Comparison of ENCODE assay signal across 7 mouse cellular contexts in the genomic region with DNA sequence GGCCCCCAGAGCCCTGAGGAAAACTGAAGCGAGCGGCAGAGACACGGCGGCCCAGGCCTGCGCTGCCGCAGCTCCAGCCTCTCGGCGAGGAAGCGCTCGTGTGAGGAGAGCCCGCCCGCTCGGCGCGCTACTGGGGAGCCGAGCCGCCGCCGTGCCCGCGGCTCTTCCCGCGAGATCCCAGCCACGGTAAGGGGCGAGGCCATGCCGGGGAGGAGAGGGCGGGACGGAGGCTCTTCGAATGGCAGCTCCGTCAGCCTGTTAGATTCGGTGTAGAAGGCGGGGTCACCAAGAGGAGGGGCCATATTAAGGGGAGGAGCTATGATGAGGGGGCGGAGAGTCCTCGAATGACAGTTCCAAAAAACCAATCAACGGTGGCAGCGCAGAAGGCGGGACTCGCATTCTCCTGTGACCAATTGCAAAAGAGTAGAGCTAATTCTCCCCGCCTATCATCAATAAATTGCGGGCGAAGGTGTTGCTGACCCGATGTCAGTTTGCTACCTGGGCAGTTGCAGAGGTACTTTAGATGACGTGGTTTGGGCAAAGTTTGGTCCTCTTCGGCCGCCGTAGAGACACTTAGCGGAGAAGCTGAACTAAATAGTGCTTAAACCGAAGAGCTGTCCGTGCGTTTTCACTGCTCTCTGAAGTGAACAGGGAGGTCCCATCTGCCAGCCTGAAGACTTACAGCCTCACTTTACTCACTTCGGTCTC. TPM values are rescaled to one million over a fixed set of nuclear protein-coding genes. Genes with fewer than 3 reads are reported as not detected.
DNase-seq lines count a peak whose midpoint lies in the region; ATAC-seq lines count a peak whose summit lies in the region.

Gene Glce (minus strand): TSS at position 148 of the 708 bp plus-strand sequence.

- H3K9me3 ChIP-seq in intestine, embryonic 15.5 days: no peaks in the 10 kb centered on the region
- H3K9me3 ChIP-seq in midbrain, embryonic 10.5 days (replicated peaks): no peaks in the 10 kb centered on the region

- peak; percentile 98 for DNase-seq in adrenal gland, adult 2 months
- peak; percentile 97 for DNase-seq in embryo, embryonic 11.5 days (ENCODE audit: low read depth, low spot score)
- peak; percentile 94 to 97 for DNase-seq in gastrocnemius, postnatal 36 days
- peak; percentile 99 for DNase-seq in left cerebral cortex, postnatal 25 days (ENCODE audit: low spot score in 2 of 2)
- DNase-seq in midbrain, embryonic 10.5 days (ENCODE audit: low spot score): peak; percentile 98
- peak; percentile 94 for DNase-seq in right cerebral cortex, postnatal 4 days

- peak within 1 kb of the TSS; percentile 76 for H3K27ac ChIP-seq in intestine, embryonic 15.5 days
- peak within 1 kb of the TSS; percentile 95 for H3K27ac ChIP-seq in midbrain, embryonic 10.5 days (replicated peaks)

- H3K27me3 ChIP-seq in intestine, embryonic 15.5 days (replicated peaks): no peaks in the 10 kb centered on the region
- H3K27me3 ChIP-seq in midbrain, embryonic 10.5 days (ENCODE audit: low read depth, poor library complexity, severe bottlenecking): peaks cover 12% of the 10 kb centered on the region

- H3K9ac ChIP-seq in intestine, embryonic 15.5 days: peak within 1 kb of the TSS; percentile 89

- peak within 1 kb of the TSS; percentile 92 for H3K4me2 ChIP-seq in intestine, embryonic 15.5 days (replicated peaks)

- under 1% methylated on average over 51 of the region's 51 CpGs for whole genome bisulfite sequencing in intestine, embryonic 15.5 days
- under 1% methylated on average over 51 of the region's 51 CpGs for WGBS in midbrain, embryonic 10.5 days

- intact Hi-C loops in gastrocnemius, postnatal 36 days (cut with DNase I): loop anchor here (10.0 kb wide), 1 partner anchor 122 kb away; no protein-coding TSS in a partner anchor
- intact Hi-C loops in left cerebral cortex, postnatal 25 days (cut with DNase I): loop anchor here (5.0 kb wide), 3 partner anchors 80 to 175 kb away; partner anchors contain the start of gene Kif23

- H3K36me3 ChIP-seq in intestine, embryonic 15.5 days: no peaks in the 10 kb centered on the region
- no peaks in the 10 kb centered on the region for H3K36me3 ChIP-seq in midbrain, embryonic 10.5 days

- peaks cover 2% of the 10 kb centered on the region; the same call in 1 of the 2 replicates for H3K4me1 ChIP-seq in intestine, embryonic 15.5 days (replicated peaks)
- peaks cover 22% of the 10 kb centered on the region for H3K4me1 ChIP-seq in midbrain, embryonic 10.5 days

- peak within 1 kb of the TSS; percentile 69 for H3K4me3 ChIP-seq in intestine, embryonic 15.5 days (replicated peaks)
- H3K4me3 ChIP-seq in midbrain, embryonic 10.5 days: peak within 1 kb of the TSS; percentile 95

- peak; percentile 100 for ATAC-seq in intestine, embryonic 15.5 days

RNA-seq across cellular contexts. Expression of gene Glce, which starts in this region (rescaled TPM):
- total RNA-seq in adrenal gland, adult 2 months (2021): 10 to 100 TPM; 31.2 to 52.0 TPM
- 1.4 and 2.4 TPM in 2 replicates for polyA plus RNA-seq in adrenal gland, adult 2 months (2012; rRNA removed)
- 1 to 10 TPM; 5.0 to 7.2 TPM for total RNA-seq in gastrocnemius, postnatal 36 days (2021)
- polyA plus RNA-seq in intestine, embryonic 15.5 days (2015; fragmentation: Nextera tagmentation; extraction: Ambion mirVana): 17.7 and 20.8 TPM in 2 replicates
- 10 to 100 TPM; 31.8 to 32.5 TPM for total RNA-seq in left cerebral cortex, postnatal 25 days (2021)
- polyA plus RNA-seq in midbrain, embryonic 10.5 days (2016; fragmentation: Nextera tagmentation; extraction: Ambion mirVana): 15.8 and 21.0 TPM in 2 replicates

Comparison
In these comparisons a context has a peak if more than half of its experiments do, and no peak if none do; other contexts are left out.
1. Peak in every context shown above with its lines: DNase-seq, ATAC-seq, H3K4me3 ChIP-seq and H3K27ac ChIP-seq.